Mouse (Mus musculus) liver, embryonic 14.5 days (tissue): Measurements from ENCODE around the gene Ric1.

Source experiments
- CTCF ChIP-seq: IDR thresholded peaks from 2 replicates; pipeline ENCODE4 v1.5.1; 2016; ENCODE audit warnings: antibody characterized with exemption, low read depth, control low read depth
- EP300 ChIP-seq: IDR thresholded peaks from 2 replicates; pipeline ENCODE4 v1.6.1; 2016; ENCODE audit warnings: antibody characterized with exemption, low read depth

GRCm38 (mm10) chr19:29485257-29485948 lies 36.7 kb upstream of the Ric1 start:
- TF ChIP-seq EP300 (no peak), CTCF (no peak)
